Mouse (Mus musculus) ES-Bruce4 (cell line): ENCODE results near the gene Tmcc2.

Source experiments
- CTCF ChIP-seq: IDR thresholded peaks from one replicate; pipeline ENCODE4 v1.8.1; 2011; ENCODE audit warnings: low read depth, low read length
- EP300 ChIP-seq: IDR thresholded peaks from 2 replicates; pipeline ENCODE4 v1.6.1; 2011; ENCODE audit warnings: low read depth, low read length; ENCODE audit not compliant: insufficient read depth
- POLR2A ChIP-seq: IDR thresholded peaks from one replicate; pipeline ENCODE4 v1.8.1; 2011; ENCODE audit warnings: low read length; ENCODE audit not compliant: insufficient read depth

DNA sequence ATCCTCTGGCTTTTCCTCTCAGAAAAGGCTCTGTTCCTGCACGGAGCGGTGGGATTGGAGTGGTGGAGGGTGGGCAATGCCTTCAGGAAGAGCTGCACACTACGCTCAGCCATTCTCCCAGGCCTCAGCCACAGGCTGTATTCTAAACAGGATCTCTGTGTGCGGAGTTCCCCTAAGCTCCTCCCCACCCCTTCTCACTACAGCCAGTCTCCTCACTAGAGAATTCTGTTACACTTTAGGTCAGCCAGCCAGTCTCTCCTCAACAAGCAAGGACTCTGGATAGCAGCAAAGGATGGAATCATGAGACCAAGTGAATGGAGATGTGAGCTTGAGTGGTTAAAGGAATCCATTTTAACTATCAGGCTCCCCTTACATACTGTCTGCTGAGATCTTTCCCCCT, 3.1 kb downstream of the Tmcc2 start:
- TF ChIP-seq CTCF (no peak), POLR2A (no peak), EP300 (no peak)
